Mouse (Mus musculus): ENCODE data around the gene Lbhd2. TPM values are rescaled to one million over a fixed set of nuclear protein-coding genes. Genes with fewer than 3 reads are reported as not detected.
A peak's percentile ranks its signal among the peaks of the same experiment; 100 is the strongest.

The Lbhd2 gene
- polyA plus RNA-seq, 1 experiment, result 1.4 TPM

GRCm38 (mm10) chr12:111436640-111437039 is 30.0 kb downstream of the Lbhd2 start:
- Histone ChIP-seq H3K4me1 (ENCODE audit: control insufficient read depth, insufficient read depth, low read length) (peaks cover 3% of the 10 kb centered on the region; the same call in 1 of the 2 replicates), H3K27ac (ENCODE audit: insufficient read depth, low read length) (peak overlapping the region; percentile 37; the same call in 1 of the 2 replicates), H3K4me3 (ENCODE audit: insufficient read depth, low read length) (no peak overlapping the region)
- no peak for TF ChIP-seq POLR2A (IDR thresholded peaks at IDR 0.05; ENCODE audit: extremely low read depth, insufficient read depth, low read length)
- no peak for TF ChIP-seq CTCF (IDR thresholded peaks at IDR 0.05; ENCODE audit: extremely low read depth, insufficient read depth, low read length)

GRCm38 (mm10) chr12:111437222-111437900 is 30.8 kb downstream of the Lbhd2 start:
- no peak overlapping the region for H3K27ac ChIP-seq (ENCODE audit: insufficient read depth, low read length)
- TF ChIP-seq POLR2A (IDR thresholded peaks at IDR 0.05; ENCODE audit: extremely low read depth, insufficient read depth, low read length) (no peak), CTCF (IDR thresholded peaks at IDR 0.05; ENCODE audit: extremely low read depth, insufficient read depth, low read length) (no peak)

GRCm38 (mm10) chr12:111438850-111439249 is 32.2 kb downstream of the Lbhd2 start:
- peaks cover 5% of the 10 kb centered on the region; the same call in 1 of the 2 replicates for H3K4me1 ChIP-seq (ENCODE audit: control insufficient read depth, insufficient read depth, low read length)
- H3K27ac ChIP-seq (ENCODE audit: insufficient read depth, low read length), result no peak overlapping the region
- TF ChIP-seq CTCF (IDR thresholded peaks at IDR 0.05; ENCODE audit: extremely low read depth, insufficient read depth, low read length) (no peak), POLR2A (IDR thresholded peaks at IDR 0.05; ENCODE audit: extremely low read depth, insufficient read depth, low read length) (no peak)
- H3K4me3 ChIP-seq (ENCODE audit: insufficient read depth, low read length), result no peak overlapping the region

More at GRCm38 (mm10) chr12:111437222-111437900, 30.8 kb downstream of the Lbhd2 start:
- peaks cover 5% of the 10 kb centered on the region; the same call in 1 of the 2 replicates for H3K4me1 ChIP-seq (ENCODE audit: control insufficient read depth, insufficient read depth, low read length)
- no peak overlapping the region for H3K4me3 ChIP-seq (ENCODE audit: insufficient read depth, low read length)

GRCm38 (mm10) chr12:111440701-111441373 is 34.2 kb downstream of the Lbhd2 start:
- H3K4me3 ChIP-seq (ENCODE audit: insufficient read depth, low read length), result no peak overlapping the region
- H3K27ac ChIP-seq (ENCODE audit: insufficient read depth, low read length), result no peak overlapping the region
- TF ChIP-seq POLR2A (IDR thresholded peaks at IDR 0.05; ENCODE audit: extremely low read depth, insufficient read depth, low read length), result no peak
- TF ChIP-seq CTCF (IDR thresholded peaks at IDR 0.05; ENCODE audit: extremely low read depth, insufficient read depth, low read length), result no peak
- H3K4me1 ChIP-seq (ENCODE audit: control insufficient read depth, insufficient read depth, low read length), result peaks cover 5% of the 10 kb centered on the region; the same call in 1 of the 2 replicates

GRCm38 (mm10) chr12:111441523-111441922 is 34.9 kb downstream of the Lbhd2 start:
- Histone ChIP-seq H3K27ac (ENCODE audit: insufficient read depth, low read length) (no peak overlapping the region), H3K4me1 (ENCODE audit: control insufficient read depth, insufficient read depth, low read length) (peaks cover 2% of the 10 kb centered on the region; the same call in 1 of the 2 replicates), H3K4me3 (ENCODE audit: insufficient read depth, low read length) (no peak overlapping the region)
- TF ChIP-seq CTCF (IDR thresholded peaks at IDR 0.05; ENCODE audit: extremely low read depth, insufficient read depth, low read length) (no peak), POLR2A (IDR thresholded peaks at IDR 0.05; ENCODE audit: extremely low read depth, insufficient read depth, low read length) (no peak)

- TF ChIP-seq CTCF (IDR thresholded peaks at IDR 0.05; ENCODE audit: extremely low read depth, insufficient read depth, low read length) (no peak), POLR2A (IDR thresholded peaks at IDR 0.05; ENCODE audit: extremely low read depth, insufficient read depth, low read length) (no peak)
- no peak within 1 kb of the TSS for H3K27ac ChIP-seq (ENCODE audit: insufficient read depth, low read length)
- H3K4me3 ChIP-seq (ENCODE audit: insufficient read depth, low read length), result 0 out of 2 replicates have a peak within 1 kb of the TSS, but pooled peaks have one; percentile 7
- 0 out of 2 replicates have a peak, but pooled peaks cover 2% of the 10 kb centered on the region for H3K4me1 ChIP-seq (ENCODE audit: control insufficient read depth, insufficient read depth, low read length)
These were observed 35.9 kb downstream of the Lbhd2 start, which contains the start of gene Tnfaip2 for GRCm38 (mm10) chr12:111442309-111443010. Gene Tnfaip2, plus strand, starts transcription at chr12:111442469.

- TF ChIP-seq CTCF (IDR thresholded peaks at IDR 0.05; ENCODE audit: extremely low read depth, insufficient read depth, low read length) (no peak), POLR2A (IDR thresholded peaks at IDR 0.05; ENCODE audit: extremely low read depth, insufficient read depth, low read length) (no peak)
- H3K4me3 ChIP-seq (ENCODE audit: insufficient read depth, low read length), result no peak overlapping the region
- H3K4me1 ChIP-seq (ENCODE audit: control insufficient read depth, insufficient read depth, low read length), result 0 out of 2 replicates have a peak, but pooled peaks cover 2% of the 10 kb centered on the region
- no peak overlapping the region for H3K27ac ChIP-seq (ENCODE audit: insufficient read depth, low read length)
These were observed 36.6 kb downstream of the Lbhd2 start for GRCm38 (mm10) chr12:111443011-111443870.

GRCm38 (mm10) chr12:111443921-111444831 is 37.6 kb downstream of the Lbhd2 start:
- no peak overlapping the region for H3K4me3 ChIP-seq (ENCODE audit: insufficient read depth, low read length)
- no peak overlapping the region for H3K27ac ChIP-seq (ENCODE audit: insufficient read depth, low read length)
- TF ChIP-seq CTCF (IDR thresholded peaks at IDR 0.05; ENCODE audit: extremely low read depth, insufficient read depth, low read length), result no peak
- TF ChIP-seq POLR2A (IDR thresholded peaks at IDR 0.05; ENCODE audit: extremely low read depth, insufficient read depth, low read length), result no peak
- H3K4me1 ChIP-seq (ENCODE audit: control insufficient read depth, insufficient read depth, low read length), result 0 out of 2 replicates have a peak, but pooled peaks cover 2% of the 10 kb centered on the region

Measured in cortical plate, adult 2 months (tissue).